Mouse (Mus musculus) retina, postnatal 1 day (tissue): ENCODE measurements at regions not wholly inside any gene's neighbourhood (a gene's known extent, or its start where the extent isn't known, plus 50 kb on each side); places are given as distances from the start of the nearest gene placed in this dataset.
A peak's percentile ranks its signal among the peaks of the same experiment; 100 is the strongest.

Experiments used
- DNase-seq: peaks from one replicate; pipeline ENCODE4 v3.0.0-alpha.2; 2012

- no peak for DNase-seq
Observed at GRCm38 (mm10) chr15:93189266-93189855, 85.6 kb downstream of the Gxylt1 start.

- DNase-seq: peak; percentile 87
Observed at GRCm38 (mm10) chr15:93176221-93176620, 98.8 kb downstream of the Gxylt1 start.

- peak; percentile 45 for DNase-seq
Observed at GRCm38 (mm10) chr15:93168784-93169183, 106.2 kb downstream of the Gxylt1 start.

GRCm38 (mm10) chr15:93167451-93167850 lies 107.5 kb downstream of the Gxylt1 start:
- DNase-seq: no peak

- peak; percentile 68 for DNase-seq
Observed at GRCm38 (mm10) chr15:93161924-93162910, 112.8 kb downstream of the Gxylt1 start.

- peak; percentile 76 for DNase-seq
Observed at GRCm38 (mm10) chr15:93161329-93161728, 113.7 kb downstream of the Gxylt1 start.

GRCm38 (mm10) chr15:93155756-93156155 lies 119.2 kb downstream of the Gxylt1 start:
- no peak for DNase-seq

GRCm38 (mm10) chr15:93154022-93154421 lies 121.0 kb downstream of the Gxylt1 start:
- peak; percentile 43 for DNase-seq

- no peak for DNase-seq
Observed at GRCm38 (mm10) chr15:93144899-93145298, 130.1 kb downstream of the Gxylt1 start.

- no peak for DNase-seq
Observed at GRCm38 (mm10) chr15:93144264-93144663, 130.7 kb downstream of the Gxylt1 start.

- peak; percentile 37 for DNase-seq
Observed at GRCm38 (mm10) chr15:93133379-93133778, 141.6 kb downstream of the Gxylt1 start.

- no peak for DNase-seq
Observed at GRCm38 (mm10) chr15:93131056-93131455, 143.9 kb downstream of the Gxylt1 start.

GRCm38 (mm10) chr15:93125261-93125660 lies 149.7 kb downstream of the Gxylt1 start:
- DNase-seq: no peak

GRCm38 (mm10) chr15:93121156-93121555 lies 153.8 kb downstream of the Gxylt1 start:
- no peak for DNase-seq

- DNase-seq: peak; percentile 24
Observed at GRCm38 (mm10) chr15:93117806-93118205, 157.2 kb downstream of the Gxylt1 start.

- DNase-seq: peak; percentile 79
Observed at GRCm38 (mm10) chr15:93115674-93116102, 159.3 kb downstream of the Gxylt1 start.

- no peak for DNase-seq
Observed at GRCm38 (mm10) chr15:93104936-93105335, 170.0 kb downstream of the Gxylt1 start.

GRCm38 (mm10) chr15:93103426-93103825 lies 171.6 kb downstream of the Gxylt1 start:
- no peak for DNase-seq

- no peak for DNase-seq
Observed at GRCm38 (mm10) chr15:93101881-93102280, 173.1 kb downstream of the Gxylt1 start.

- DNase-seq: no peak
Observed at GRCm38 (mm10) chr15:93100837-93101236, 174.1 kb downstream of the Gxylt1 start.

- DNase-seq: no peak
Observed at GRCm38 (mm10) chr15:93099840-93100239, 175.1 kb downstream of the Gxylt1 start.

- no peak for DNase-seq
Observed at GRCm38 (mm10) chr15:93096335-93096734, 178.6 kb downstream of the Gxylt1 start.

GRCm38 (mm10) chr15:93095224-93095623 lies 179.8 kb downstream of the Gxylt1 start:
- DNase-seq: no peak
